Mouse (Mus musculus) liver, postnatal 0 days (tissue): ENCODE results near the gene Sbk2.

ENCODE experiments used
- CTCF ChIP-seq: sonication (generic); IDR thresholded peaks from 2 replicates; pipeline ENCODE4 v1.5.1; 2016; ENCODE audit warnings: antibody characterized with exemption, low read depth
- EP300 ChIP-seq: IDR thresholded peaks from 2 replicates; pipeline ENCODE4 v1.6.1; 2016; ENCODE audit warnings: antibody characterized with exemption, low read depth, mild to moderate bottlenecking

DNA sequence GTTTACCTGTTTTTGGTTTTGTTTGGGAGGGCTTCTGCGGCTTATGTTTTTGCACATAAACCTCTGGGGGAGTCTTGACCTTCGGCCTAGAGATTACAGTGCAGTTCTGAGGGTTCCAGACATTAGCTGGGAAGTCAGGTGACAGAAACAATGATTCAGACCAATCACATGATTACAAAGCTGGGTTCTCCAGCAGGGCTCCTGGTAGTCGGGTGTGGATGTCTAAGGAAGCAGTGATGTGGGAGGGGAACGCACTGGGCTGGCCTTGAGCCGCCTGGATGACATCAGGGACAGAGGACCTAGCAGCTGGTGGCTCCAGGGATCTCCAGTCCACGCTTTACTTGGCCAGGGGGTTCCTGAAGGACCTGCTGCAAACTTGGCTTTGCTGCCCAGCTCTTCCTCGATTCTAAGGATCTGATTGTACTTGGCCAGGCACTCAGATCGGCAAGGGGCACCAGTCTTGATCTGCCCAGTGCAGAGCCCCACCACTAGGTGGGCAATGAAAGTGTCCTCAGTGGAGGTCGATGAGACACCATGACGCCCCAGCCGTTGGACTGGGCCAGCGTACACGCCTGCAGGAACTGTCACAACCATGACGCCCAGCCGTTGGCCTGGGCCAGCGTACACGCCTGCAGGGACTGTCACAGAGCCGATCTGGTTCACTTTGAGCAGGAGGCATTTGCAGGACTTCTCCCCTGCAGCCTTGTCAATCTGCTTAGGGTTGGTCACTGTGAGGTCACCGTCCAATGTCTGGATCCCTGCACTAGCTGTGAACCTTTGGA is 13.5 kb downstream of the Sbk2 start:
- TF ChIP-seq EP300 = no peak
- TF ChIP-seq CTCF = no peak
